Mouse (Mus musculus) heart, postnatal 14 days (tissue): Measurements from ENCODE around the gene Dolk. TPM values are rescaled to one million over a fixed set of nuclear protein-coding genes. Genes with fewer than 3 reads are reported as not detected.

Experiments
- DNase-seq, 2 experiments: peaks; one replicate each; pipeline ENCODE4 v3.0.0; 2021 to 2022
- intact Hi-C: fragments of 180-260 bp; cut with DNase I; formaldehyde crosslinking; loops from one replicate; pipeline ENCODE4 v1.15.1; 2025
- total RNA-seq, 2 experiments: library from RNA; stranded (reverse); gene quantifications; 2 replicates each; pipeline ENCODE4 v1.2.3; 2021

Gene Dolk
- total RNA-seq, 2 experiments from 2014 or later, result 24.5 to 24.7 TPM

DNA sequence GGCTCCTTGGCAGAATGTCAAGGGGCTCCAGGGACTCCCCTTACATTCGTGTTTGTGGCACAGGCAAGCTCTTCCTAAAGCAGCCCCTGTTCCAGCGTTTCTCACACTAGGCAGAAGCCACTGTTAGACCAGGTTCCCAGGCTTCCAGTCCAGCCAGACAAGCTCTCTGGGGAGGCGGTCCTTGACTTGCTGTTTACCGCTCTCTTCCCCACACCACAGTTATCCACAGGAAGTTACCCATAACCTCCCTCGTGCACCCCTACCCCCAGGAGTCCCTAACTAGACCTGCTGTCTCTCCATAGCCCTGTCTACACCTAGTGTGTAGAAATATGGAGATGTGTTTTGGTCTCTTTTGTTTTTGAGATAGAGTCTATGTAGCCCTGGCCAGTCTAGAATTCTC is 32.3 kb downstream of the Dolk start:
- intact Hi-C loops, result no loop called here
- no peak for DNase-seq

DNA sequence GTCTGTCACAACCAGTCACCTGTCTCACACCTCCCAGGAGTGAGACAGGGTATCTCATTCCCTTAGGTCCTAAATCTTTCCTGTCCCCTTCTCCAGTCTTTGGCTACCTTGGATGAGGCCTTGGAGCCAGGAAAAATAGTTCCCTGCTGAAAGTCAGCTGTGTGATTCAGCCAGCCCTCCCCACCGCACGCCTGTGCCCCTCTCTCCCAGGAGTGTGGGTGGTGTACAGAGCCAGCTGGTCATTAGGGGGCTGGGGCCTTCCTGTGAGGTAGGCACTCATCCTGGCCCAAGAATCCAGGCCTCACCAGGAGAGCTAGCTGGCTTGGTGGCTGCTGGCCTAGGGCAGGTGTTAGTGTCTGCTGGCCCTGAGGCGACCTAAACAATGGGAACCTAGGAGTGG is 33.6 kb downstream of the Dolk start:
- no peak for DNase-seq

DNA sequence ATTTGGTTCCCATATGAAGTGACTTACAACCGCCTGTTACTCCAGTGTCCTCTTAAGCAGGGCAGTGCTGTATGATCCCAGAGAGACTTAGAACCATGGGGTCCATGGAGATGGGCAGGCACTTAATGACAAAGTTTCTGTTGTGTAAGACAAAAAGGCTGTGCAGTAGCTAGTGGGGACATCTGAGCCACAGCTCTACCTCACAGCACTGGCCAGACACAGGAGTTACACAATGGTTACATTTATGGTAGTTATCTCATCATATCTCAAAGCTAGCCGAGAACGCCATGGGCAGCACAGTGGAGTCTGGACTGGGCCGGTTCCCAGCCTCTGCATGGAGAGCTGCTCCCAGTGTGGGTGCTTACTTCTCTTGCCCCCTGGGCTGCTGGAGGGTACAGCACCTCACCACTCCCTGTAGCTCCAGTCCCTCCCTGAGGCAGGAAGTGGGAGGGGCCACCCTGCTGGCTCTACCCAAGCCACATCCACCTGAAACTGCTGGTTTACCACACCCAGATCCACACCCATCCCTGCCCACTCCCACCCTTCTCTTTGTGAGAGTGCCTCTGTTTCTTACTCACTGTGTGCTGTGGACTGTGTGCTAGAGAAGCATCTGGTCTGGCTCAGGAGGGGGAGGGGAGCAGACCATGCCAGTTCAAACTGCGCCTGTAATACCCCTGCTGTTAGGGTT is 34.6 kb downstream of the Dolk start:
- DNase-seq, result no peak
- intact Hi-C loops, result no loop called here

More for the DNA sequence above, 33.6 kb downstream of the Dolk start:
- intact Hi-C loops, result no loop called here

DNA sequence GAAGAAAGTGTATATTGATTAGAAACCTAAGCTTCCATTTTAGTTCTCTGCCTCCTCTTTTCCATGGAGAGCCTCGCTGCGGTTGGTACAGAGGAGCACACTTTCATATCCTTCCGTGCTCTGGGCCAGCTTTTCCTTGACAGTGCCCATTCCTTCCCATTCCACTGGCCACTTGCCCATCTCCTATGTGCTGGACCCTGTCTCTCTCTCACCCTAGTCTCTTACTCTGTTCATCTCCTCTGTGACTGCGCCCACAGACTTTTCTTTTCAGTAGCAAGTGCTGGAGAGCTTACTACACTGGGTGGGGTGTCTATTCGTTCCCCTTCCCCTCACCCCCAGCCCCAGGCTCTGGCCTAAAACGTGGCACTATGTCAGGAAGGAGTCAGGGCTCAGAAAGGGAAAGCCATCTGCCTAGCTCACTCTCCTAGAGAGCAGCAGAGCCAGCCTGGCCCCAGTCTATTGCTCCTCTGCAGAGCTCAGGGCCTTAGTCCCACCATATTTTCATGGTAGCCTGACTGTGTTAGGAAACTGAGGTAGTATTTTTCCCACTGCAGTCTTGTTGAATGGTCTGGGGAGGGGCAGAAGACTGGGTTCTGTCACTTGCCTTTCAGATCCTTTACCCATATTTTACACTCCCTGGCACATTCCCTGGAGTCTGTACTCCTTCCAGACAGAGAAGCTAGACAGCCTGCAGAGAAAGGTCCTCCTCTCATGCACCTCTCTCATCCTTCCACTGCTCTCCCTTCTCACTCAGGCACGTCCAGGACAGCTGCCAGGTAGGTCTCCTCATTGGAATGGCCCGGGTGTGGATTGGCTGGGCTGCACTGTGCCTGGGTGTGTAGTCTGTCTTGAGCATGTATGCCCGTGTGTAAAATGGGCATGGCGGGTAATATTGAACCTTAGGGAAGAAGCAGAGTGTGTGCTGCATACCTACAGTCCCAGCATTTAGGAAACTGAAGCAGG is 35.7 kb downstream of the Dolk start:
- DNase-seq, result no peak

DNA sequence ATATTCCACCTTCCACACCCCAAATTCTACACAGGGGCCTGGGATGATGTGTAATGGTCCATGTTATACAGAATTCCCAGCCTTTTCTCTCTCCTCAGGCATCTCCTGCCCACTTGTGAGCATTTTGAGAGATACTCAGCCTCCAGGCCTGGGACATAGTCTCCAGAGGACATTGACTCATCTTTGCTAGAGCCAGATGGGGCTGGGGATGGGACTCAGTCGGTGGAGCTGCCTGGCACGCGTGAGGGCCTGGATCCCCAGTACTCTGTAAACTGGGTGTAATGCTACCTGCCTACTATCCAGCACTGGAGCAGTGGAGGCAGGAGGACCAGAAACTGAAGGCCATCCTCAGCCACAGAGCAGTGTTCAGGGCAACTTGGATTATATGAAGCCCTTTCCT is 37.0 kb downstream of the Dolk start:
- intact Hi-C loops, result no loop called here
- no peak for DNase-seq

More for the DNA sequence above, 35.7 kb downstream of the Dolk start:
- intact Hi-C loops, result no loop called here

DNA sequence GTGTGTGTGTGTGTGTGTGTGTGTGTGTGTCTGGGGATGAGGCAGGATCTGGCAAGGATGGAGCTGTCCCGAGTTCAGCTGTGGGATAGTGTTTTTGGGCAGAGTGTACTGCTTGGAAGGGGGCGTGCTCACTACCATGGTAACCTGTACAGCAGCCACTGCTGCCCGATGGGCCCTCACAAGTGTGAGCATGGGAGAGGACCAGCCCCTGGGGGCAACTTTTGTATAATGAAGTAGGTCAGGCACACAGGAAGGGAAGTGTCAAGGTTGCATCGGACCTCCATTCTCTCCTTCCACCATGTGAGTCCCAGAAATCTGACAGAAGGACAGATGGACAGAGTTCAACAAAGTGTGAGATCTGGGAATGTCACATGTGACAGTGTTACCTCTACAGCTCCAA is 38.5 kb downstream of the Dolk start:
- intact Hi-C loops, result no loop called here
- DNase-seq, result no peak

DNA sequence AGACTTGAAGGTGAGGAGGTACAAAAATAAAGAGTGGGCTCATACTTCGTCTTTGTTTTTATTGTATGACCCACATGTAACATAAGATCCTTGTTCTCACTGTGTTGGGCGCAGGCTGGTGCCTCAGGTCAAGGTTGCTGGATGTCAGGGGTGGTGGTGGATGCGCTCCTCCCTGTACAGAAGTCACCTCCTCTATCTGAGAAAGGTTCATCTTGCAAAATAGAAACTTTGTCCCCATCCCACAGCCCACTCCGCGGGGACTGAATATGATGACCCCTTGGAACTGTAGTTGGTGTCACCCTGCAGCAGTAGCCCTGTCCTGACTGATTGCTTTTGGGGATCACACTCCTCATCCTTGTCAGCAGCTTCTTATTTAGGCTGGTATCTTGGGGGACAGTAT is 39.1 kb downstream of the Dolk start:
- intact Hi-C loops, result no loop called here
- no peak for DNase-seq

DNA sequence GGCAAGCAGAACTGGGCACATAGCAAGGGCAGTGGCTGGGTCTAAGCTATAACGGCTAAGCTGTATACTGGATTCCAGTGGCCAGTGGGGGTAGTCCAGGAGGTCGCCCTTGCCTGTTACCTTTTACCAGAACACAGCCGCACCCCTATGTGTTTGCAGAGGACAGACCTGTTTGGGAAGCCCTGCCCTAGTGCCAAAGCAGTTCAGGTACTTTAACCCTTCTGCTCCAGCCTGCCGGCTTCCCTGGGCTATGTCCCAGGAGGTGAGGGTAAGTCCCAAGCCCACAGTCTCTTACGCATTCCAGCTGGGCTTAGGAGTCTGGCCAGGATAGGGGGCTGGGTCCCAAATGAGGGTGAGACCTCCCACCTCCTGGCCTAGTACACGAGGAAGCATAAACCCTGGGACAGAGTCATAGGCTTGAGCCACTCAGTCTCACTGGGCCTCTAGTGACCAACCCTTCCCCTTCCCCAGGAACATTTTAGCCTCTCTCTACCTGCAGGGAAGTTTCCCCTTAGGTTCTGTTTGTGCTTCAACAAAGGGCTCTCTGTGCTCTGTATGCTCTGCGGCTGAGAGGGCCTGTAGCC is 41.4 kb downstream of the Dolk start:
- intact Hi-C loops, result no loop called here
- no peak for DNase-seq

DNA sequence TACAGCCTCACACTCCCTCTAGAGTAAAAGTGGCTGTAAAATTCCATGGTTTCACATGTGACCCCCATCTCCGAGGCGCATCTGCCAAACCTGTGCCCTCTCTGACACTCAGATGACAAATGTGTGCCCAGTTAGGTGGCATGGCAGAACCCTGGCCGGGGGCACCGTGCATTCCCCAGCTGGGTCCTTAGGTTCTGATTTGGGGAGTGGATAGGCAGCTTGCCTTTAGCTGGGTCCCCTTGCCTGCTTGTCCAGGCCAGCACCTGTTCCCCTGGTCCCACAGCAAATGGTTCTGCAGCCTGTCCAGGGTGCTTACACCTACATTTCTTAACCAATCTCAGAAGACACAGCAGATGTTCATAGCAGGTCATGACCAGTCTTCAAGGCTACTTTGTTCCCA is 42.7 kb downstream of the Dolk start:
- intact Hi-C loops, result no loop called here
- no peak for DNase-seq

DNA sequence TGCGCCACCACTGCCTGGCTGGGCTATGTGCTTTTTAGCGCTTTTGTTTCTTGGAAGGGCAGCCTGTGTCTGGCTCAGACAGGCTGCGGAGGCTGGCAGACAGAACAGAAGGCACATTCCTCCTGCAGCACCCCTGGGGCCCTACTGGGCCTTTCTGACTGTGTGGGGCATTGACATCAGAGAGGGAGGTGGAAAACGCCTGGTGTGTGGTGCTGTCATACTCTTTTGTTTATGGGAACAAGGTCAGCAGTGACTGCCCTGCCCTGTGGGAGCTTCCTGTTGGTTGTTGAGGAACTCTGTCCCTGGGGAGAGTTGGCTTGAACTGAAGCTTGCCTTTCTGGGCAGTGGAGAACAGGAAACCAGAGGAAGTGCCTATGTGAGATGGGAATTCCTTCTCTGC is 43.6 kb downstream of the Dolk start:
- intact Hi-C loops, result loop anchor here (1.0 kb wide), 1 partner anchor 16 kb away; no protein-coding TSS in a partner anchor
- peak; percentile 72 to 74 for DNase-seq

DNA sequence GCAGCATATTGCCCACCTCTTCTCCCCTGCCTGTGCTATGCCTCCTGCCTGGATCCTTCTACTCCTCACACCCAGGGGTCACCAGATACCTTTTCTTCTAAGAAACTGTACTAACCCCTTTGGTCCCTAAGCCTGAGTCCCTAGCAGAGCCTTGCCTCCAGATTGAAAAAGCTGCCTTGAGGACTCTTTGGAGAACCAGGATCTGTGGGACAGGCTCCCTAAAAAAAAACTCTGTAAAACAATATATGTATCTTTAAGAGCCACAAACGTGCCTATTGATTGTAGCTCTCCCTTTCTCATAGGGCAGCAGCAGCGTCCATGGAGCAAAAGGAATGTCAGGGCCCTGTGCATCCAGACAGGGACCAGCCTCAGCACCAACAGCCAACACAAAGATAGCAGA is 45.9 kb downstream of the Dolk start, which contains the start of gene Gm28035:
TSS of gene Gm28035 (plus strand) at position 301 of the 400 bp plus-strand sequence.
- intact Hi-C loops, result no loop called here
- no peak for DNase-seq

DNA sequence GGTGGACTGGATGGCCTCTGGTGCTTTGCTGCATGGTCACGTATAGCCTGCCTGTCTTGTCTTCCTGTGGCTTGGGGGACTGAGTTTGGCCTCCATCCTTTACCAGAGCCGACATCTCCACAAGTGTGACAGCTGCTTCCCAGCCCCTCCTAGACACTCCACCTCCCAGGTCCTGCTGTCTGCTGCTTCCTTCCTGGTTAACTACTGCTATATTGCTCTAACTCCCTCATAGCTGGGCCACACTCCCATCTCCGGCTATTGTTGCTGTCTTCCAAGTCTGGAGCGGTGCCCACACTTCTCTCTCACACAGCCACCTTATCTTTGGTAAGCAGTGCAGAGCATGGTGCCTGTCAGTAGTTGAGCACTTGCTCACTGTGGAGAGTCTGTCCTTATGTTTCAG is 46.4 kb downstream of the Dolk start:
- DNase-seq, result peak; percentile 71 to 82
- intact Hi-C loops, result loop anchor here (2.0 kb wide), 1 partner anchor 61 kb away; the partner anchor contains the start of gene Spout1

DNA sequence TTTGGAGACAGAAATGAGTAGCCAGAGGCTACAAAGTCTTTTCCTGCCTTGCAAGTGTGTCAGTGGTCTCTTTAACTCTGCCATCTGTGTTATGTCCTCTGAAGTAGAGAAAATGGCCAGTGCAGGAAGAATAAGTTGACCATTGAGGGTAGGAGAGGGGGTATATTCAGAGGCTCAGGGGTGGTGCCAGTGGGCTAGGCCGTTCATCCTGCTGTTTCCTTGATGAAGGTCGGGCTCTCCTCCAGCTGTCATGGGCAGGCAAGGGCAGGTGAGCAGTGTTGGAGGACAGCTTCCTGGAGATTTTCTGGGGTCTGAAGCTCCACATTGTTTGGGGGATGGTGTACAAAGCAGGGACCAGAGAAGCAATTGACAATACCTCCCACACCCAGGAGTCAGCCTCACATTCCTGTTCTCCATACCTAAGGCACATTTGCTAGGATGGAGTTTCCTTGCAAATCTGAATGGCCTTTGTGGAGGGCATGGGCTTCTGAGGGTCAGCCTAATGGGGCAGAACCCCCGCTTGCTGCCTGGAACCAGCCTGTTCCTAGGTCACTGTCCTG is 47.1 kb downstream of the Dolk start:
- intact Hi-C loops, result loop anchor here (1.0 to 2.0 kb wide), 2 partner anchors 27 to 60 kb away; partner anchors contain the start of genes Phyhd1 and Spout1
- DNase-seq, result no peak

DNA sequence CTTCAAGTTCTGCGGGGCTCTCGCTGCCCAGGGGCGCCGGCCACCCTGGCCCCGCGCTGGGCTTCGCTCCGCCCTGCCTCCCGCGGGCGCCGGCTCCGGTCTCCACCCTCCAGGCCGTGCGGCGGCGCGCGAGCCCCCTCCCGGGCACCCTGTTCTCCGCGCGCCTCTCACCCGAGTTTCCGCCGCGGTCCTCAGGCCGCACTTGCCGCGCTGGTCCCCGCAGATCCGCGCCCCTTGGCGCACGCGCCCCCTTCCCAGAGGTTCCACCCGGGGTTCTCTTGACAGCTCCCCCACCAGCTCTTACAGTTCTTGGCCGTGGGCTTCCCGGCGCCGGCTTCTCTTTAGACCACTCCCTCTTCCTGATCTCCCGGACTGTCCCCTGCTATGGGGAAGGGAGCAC is 48.3 kb downstream of the Dolk start:
- DNase-seq, result peak in 1 of 2 experiments; percentile 80
- intact Hi-C loops, result loop anchor here (1.0 to 2.0 kb wide), 3 partner anchors 28 to 59 kb away; partner anchors contain the start of genes Phyhd1 and Spout1

DNA sequence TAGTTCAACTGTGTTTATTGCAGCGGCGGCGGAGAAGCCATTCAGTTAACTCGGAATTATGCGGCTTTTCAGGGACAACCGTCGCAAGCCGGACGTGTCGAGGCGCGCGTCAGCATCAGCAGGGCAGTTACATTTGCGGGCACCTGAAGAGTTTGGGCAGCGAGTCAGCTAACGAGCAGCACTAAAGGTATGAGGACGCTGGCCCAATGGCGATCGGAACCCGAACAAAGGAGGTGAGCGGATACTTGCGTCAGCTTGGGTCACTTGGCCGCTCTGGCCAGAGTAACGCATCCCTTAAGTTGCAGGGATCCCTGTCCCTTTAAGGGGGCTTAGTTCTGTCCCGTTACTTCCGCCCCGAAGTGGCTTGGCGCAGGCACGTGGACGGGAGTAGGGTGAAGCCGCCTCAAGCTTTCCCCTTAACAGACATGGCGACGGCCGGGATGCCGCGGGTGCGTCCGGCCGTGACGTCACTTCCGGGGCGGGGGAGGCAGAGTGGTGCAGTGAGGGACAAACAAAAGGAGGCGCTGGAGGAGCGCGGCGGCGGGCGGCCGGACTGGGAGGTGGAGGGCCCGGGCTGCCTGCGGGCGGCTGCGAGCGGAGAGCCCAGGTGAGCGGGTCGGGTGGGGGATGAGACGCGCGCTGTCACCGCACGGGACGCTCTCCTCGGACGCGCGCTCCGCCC is 48.8 kb downstream of the Dolk start, which contains the start of gene Lrrc8a:
TSS of gene Lrrc8a (plus strand) at position 517 of the 682 bp plus-strand sequence.
- DNase-seq, result peak; percentile 100
- intact Hi-C loops, result loop anchor here (1.0 kb wide), 1 partner anchor 33 kb away; no protein-coding TSS in a partner anchor

DNA sequence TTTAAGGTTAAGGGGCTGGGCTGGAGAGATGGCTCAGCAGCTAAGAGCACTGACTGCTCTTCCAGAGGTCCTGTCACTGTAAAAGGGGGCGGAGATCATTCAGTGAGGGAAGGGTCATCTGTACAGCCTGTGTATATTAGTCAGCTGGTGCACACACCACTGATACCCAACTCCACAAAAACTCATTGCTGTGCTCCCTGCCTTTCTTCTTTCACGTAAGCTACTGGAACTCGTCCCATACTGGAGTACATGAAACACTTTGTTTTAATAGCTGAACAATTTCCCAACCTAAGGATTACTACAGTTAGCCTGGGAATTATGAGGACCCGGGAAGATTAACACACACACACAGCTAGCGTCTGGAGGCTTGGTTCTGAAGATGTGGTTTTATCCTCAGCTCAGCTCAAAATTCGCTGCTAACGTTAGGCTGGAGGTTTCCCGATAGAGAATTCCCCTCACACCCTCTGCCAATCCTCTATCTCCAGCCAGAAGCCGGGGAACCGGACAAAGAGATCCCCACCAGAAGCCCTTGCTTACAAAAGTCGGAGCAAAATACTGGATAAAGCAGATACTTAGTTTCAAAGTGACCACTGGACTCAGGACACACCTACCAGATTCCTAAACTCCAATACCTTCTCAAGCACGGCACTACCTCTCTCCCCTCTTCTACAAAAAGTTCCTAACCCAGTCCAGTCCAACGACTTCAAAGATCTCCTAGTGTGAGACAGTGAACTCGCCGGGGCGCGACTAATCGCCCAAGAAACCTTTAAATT is 49.5 kb downstream of the Dolk start:
- no peak for DNase-seq
- intact Hi-C loops, result loop anchor here (1.0 kb wide), 2 partner anchors 31 to 34 kb away; partner anchors contain the start of gene Kyat1

DNA sequence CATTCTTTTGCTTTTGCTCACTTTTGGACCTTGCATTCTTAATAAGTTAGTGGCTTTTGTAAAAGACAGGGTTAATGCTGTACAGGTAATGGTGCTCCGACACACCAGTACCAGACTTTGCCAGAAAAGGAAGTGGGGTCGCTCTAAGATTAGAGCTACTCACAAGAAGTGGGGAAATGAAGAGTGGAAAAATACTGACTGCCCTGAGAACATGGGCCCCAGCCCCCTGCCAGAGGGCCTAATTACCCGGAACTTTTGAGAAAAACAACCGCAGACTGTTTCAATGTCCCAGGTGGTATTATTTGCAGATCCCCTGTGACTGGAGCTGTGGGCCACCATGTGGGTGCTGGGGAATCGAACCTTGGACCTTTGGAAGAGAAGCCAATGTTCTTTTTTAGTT is 50.5 kb downstream of the Dolk start:
- intact Hi-C loops, result no loop called here
- no peak for DNase-seq
